Mouse (Mus musculus) stomach, postnatal 0 days (tissue): ENCODE measurements around the gene Olfr312. TPM values are rescaled to one million over a fixed set of nuclear protein-coding genes. Genes with fewer than 3 reads are reported as not detected.
A peak's percentile ranks its signal among the peaks of the same experiment; 100 is the strongest.
"Not testable (repeated sequence)": the region's sequence is repeated elsewhere in the genome, so short reads cannot be mapped to it uniquely, and the experiment has no call there.

Source experiments
- ATAC-seq: fragments of 200-750 bp; cut with Nextera tagmentation; 2 replicates; pipeline ENCODE4 v1.8.0; 2017; ENCODE audit not compliant: low FRiP score, low TSS enrichment
- DNase-seq: peaks from one replicate; pipeline ENCODE4 v3.0.0-alpha.2; 2016; ENCODE audit warnings: low spot score
- H3K27ac ChIP-seq: fragments of 300-500 bp; sonication (generic); replicated peaks from 2 replicates; pipeline ENCODE4 v1.5.1; 2014; ENCODE audit warnings: mild to moderate bottlenecking, control low read depth
- H3K27me3 ChIP-seq: fragments of 300-500 bp; sonication (generic); 2 replicates; pipeline ENCODE4 v1.6.1; 2014; ENCODE audit warnings: low read length; ENCODE audit not compliant: control insufficient read depth, insufficient read depth
- H3K36me3 ChIP-seq: fragments of 300-500 bp; sonication (generic); 2 replicates; pipeline ENCODE4 v1.6.1; 2014; ENCODE audit warnings: low read length, mixed read lengths; ENCODE audit not compliant: control insufficient read depth, insufficient read depth
- H3K4me1 ChIP-seq: fragments of 300-500 bp; sonication (generic); replicated peaks from 2 replicates; pipeline ENCODE4 v1.6.1; 2014; ENCODE audit warnings: antibody characterized with exemption; ENCODE audit not compliant: control insufficient read depth, insufficient read depth
- H3K4me2 ChIP-seq: fragments of 300-500 bp; sonication (generic); replicated peaks from 2 replicates; pipeline ENCODE4 v1.6.1; 2014; ENCODE audit warnings: low read depth, mild to moderate bottlenecking, control low read depth, moderate library complexity
- H3K4me3 ChIP-seq: fragments of 300-500 bp; sonication (generic); 2 replicates; pipeline ENCODE4 v1.5.1; 2014; ENCODE audit warnings: low read depth, low read length, control low read depth
- H3K9ac ChIP-seq: fragments of 300-500 bp; sonication (generic); 2 replicates; pipeline ENCODE4 v1.6.1; 2014; ENCODE audit warnings: mild to moderate bottlenecking, low read length, control low read depth, mixed read lengths
- H3K9me3 ChIP-seq: fragments of 300-500 bp; sonication (generic); 2 replicates; pipeline ENCODE4 v1.6.1; 2016; ENCODE audit warnings: low read length; ENCODE audit not compliant: control insufficient read depth
- CTCF ChIP-seq: IDR thresholded peaks from 2 replicates; pipeline ENCODE4 v1.5.1; 2016; ENCODE audit warnings: antibody characterized with exemption, low read depth, mild to moderate bottlenecking, moderate library complexity
- EP300 ChIP-seq: optimal IDR thresholded peaks from 2 replicates; pipeline ENCODE3; 2016; ENCODE audit warnings: antibody characterized with exemption
- WGBS: fragments of 180-500 bp; shearing (Covaris S2); extraction: QIAGEN DNeasy Blood & Tissue Kit; methylation state at CpG from one replicate; pipeline ENCODE4 v1.1.7; 2014; 5-methylcytosine and 5-hydroxymethylcytosine counted together
- polyA plus RNA-seq: library from polyadenylated mRNA; unstranded; fragments of >200 nt; fragmentation: Nextera tagmentation; extraction: Ambion mirVana; gene quantifications from 2 replicates; pipeline ENCODE4 v1.2.1, GENCODE M21; 2015

Gene Olfr312
- polyA plus RNA-seq = 0.04 TPM in 1 of 2 replicates, not detected in the other

GRCm38 (mm10) chr11:58828937-58829336 is at the start of gene Olfr312:
Gene Olfr312 (plus strand): TSS chr11:58829237.
- DNase-seq, H3K4me2 ChIP-seq, H3K36me3 ChIP-seq, H3K4me3 ChIP-seq, ATAC-seq, H3K4me1 ChIP-seq, H3K9me3 ChIP-seq, H3K9ac ChIP-seq, H3K27me3 ChIP-seq, H3K27ac ChIP-seq: not testable (repeated sequence)

GRCm38 (mm10) chr11:58782480-58783089 is 46.5 kb upstream of the Olfr312 start, which contains the start of gene Olfr314:
Gene Olfr314 (plus strand): TSS chr11:58782952.
- no peak for DNase-seq
- Histone ChIP-seq H3K36me3 (no peaks in the 10 kb centered on the region), H3K4me1 (no peaks in the 10 kb centered on the region), H3K27me3 (no peaks in the 10 kb centered on the region), H3K9me3 (no peaks in the 10 kb centered on the region), H3K9ac (no peak within 1 kb of the TSS), H3K27ac (no peak within 1 kb of the TSS), H3K4me3 (no peak within 1 kb of the TSS), H3K4me2 (no peak within 1 kb of the TSS)
- TF ChIP-seq EP300 = no peak
- no peak for TF ChIP-seq CTCF
- ATAC-seq = no peak
- 62% methylated on average over 6 of the region's 6 CpGs for WGBS

- no peaks in the 10 kb centered on the region for H3K27me3 ChIP-seq
- no peak overlapping the region for H3K27ac ChIP-seq
- H3K36me3 ChIP-seq = no peaks in the 10 kb centered on the region
- H3K4me2 ChIP-seq = no peak overlapping the region
- ATAC-seq (no peak), DNase-seq (no peak)
- no peaks in the 10 kb centered on the region for H3K4me1 ChIP-seq
- TF ChIP-seq CTCF = no peak
- no peak for TF ChIP-seq EP300
- no peak overlapping the region for H3K9ac ChIP-seq
- H3K9me3 ChIP-seq = no peaks in the 10 kb centered on the region
- 81% methylated on average over 2 of the region's 2 CpGs for WGBS
- H3K4me3 ChIP-seq = no peak overlapping the region
Observed at GRCm38 (mm10) chr11:58784182-58784581, 44.9 kb upstream of the Olfr312 start.

GRCm38 (mm10) chr11:58787651-58788050 is 41.4 kb upstream of the Olfr312 start:
- Histone ChIP-seq H3K4me2 (no peak overlapping the region), H3K9me3 (no peaks in the 10 kb centered on the region), H3K27ac (no peak overlapping the region), H3K4me3 (no peak overlapping the region), H3K4me1 (no peaks in the 10 kb centered on the region), H3K36me3 (no peaks in the 10 kb centered on the region), H3K27me3 (no peaks in the 10 kb centered on the region), H3K9ac (no peak overlapping the region)
- WGBS = 67% methylated on average over 10 of the region's 10 CpGs
- DNase-seq (no peak), ATAC-seq (no peak)
- TF ChIP-seq CTCF (no peak), EP300 (no peak)

GRCm38 (mm10) chr11:58788346-58788745 is 40.7 kb upstream of the Olfr312 start:
- no peaks in the 10 kb centered on the region for H3K9me3 ChIP-seq
- no peak overlapping the region for H3K9ac ChIP-seq
- no peak for ATAC-seq
- no peak overlapping the region for H3K4me3 ChIP-seq
- H3K4me1 ChIP-seq = no peaks in the 10 kb centered on the region
- 73% methylated on average over 8 of the region's 8 CpGs for WGBS
- no peak overlapping the region for H3K4me2 ChIP-seq
- no peaks in the 10 kb centered on the region for H3K27me3 ChIP-seq
- TF ChIP-seq CTCF = no peak
- no peak for TF ChIP-seq EP300
- DNase-seq = no peak
- no peak overlapping the region for H3K27ac ChIP-seq
- no peaks in the 10 kb centered on the region for H3K36me3 ChIP-seq

GRCm38 (mm10) chr11:58789532-58789931 is 39.5 kb upstream of the Olfr312 start:
- no peak for DNase-seq
- Histone ChIP-seq H3K36me3 (no peaks in the 10 kb centered on the region), H3K4me1 (no peaks in the 10 kb centered on the region), H3K9ac (no peak overlapping the region), H3K4me2 (no peak overlapping the region), H3K27ac (no peak overlapping the region), H3K4me3 (no peak overlapping the region), H3K27me3 (no peaks in the 10 kb centered on the region), H3K9me3 (no peaks in the 10 kb centered on the region)
- ATAC-seq = peak; percentile 73; the same call in 1 of the 2 replicates
- TF ChIP-seq CTCF = no peak
- no peak for TF ChIP-seq EP300
- 25% methylated on average over 3 of the region's 3 CpGs for whole genome bisulfite sequencing
